Mouse (Mus musculus) liver, embryonic 14.5 days (tissue): ENCODE data around the gene Prr14. TPM values are rescaled to one million over a fixed set of nuclear protein-coding genes. Genes with fewer than 3 reads are reported as not detected.

Source experiments
- ATAC-seq: fragments of 200-750 bp; cut with Nextera tagmentation; 2 replicates; pipeline ENCODE4 v1.8.0; 2017; ENCODE audit warnings: moderate number of reproducible peaks, mild to moderate bottlenecking, moderate library complexity; ENCODE audit not compliant: insufficient read depth
- DNase-seq, 3 experiments: peaks; one replicate each; pipeline ENCODE4 v3.0.0-alpha.2; 2012 to 2013; ENCODE audit warnings: low read depth in 3 of 3, low spot score in 3 of 3
- H3K27ac ChIP-seq: fragments of 300-500 bp; sonication (generic); 2 replicates; pipeline ENCODE4 v1.5.1; 2014; ENCODE audit warnings: moderate library complexity, mild to moderate bottlenecking, control low read depth, inconsistent platforms
- H3K27me3 ChIP-seq: fragments of 300-500 bp; sonication (generic); 2 replicates; pipeline ENCODE4 v1.6.1; 2014; ENCODE audit warnings: mild to moderate bottlenecking, low read length, moderate library complexity; ENCODE audit not compliant: control insufficient read depth, insufficient read depth
- H3K36me3 ChIP-seq: fragments of 300-500 bp; sonication (generic); replicated peaks from 2 replicates; pipeline ENCODE4 v1.6.1; 2014; ENCODE audit warnings: low read depth; ENCODE audit not compliant: control insufficient read depth, insufficient read depth
- H3K4me1 ChIP-seq, 2 experiments: fragments of 200-500 bp in 1 of 2; fragments of 300-500 bp in 1 of 2; sonication (generic) in 1 of 2; replicated peaks; 2 replicates each; pipeline ENCODE4 v1.6.1; 2012 to 2014; ENCODE audit warnings: antibody characterized with exemption in 1 of 2, inconsistent platforms in 1 of 2, low read length in 1 of 2; ENCODE audit not compliant: control insufficient read depth in 2 of 2, insufficient read depth in 2 of 2
- H3K4me2 ChIP-seq: fragments of 300-500 bp; sonication (generic); 2 replicates; pipeline ENCODE4 v1.6.1; 2014; ENCODE audit warnings: low read depth, mild to moderate bottlenecking, control low read depth, moderate library complexity
- H3K4me3 ChIP-seq, 2 experiments: fragments of 200-500 bp in 1 of 2; fragments of 300-500 bp in 1 of 2; sonication (generic) in 1 of 2; 2 replicates each; pipeline ENCODE4 v1.5.1; 2012 to 2014; ENCODE audit warnings: low read depth in 2 of 2, low read length in 2 of 2, mild to moderate bottlenecking in 2 of 2, control low read depth in 1 of 2, inconsistent platforms in 1 of 2, moderate library complexity in 1 of 2; ENCODE audit not compliant: insufficient read depth in 1 of 2
- H3K9ac ChIP-seq: fragments of 300-500 bp; sonication (generic); replicated peaks from 2 replicates; pipeline ENCODE4 v1.6.1; 2014; ENCODE audit warnings: mild to moderate bottlenecking, control low read depth, moderate library complexity
- H3K9me3 ChIP-seq: fragments of 300-500 bp; sonication (generic); 2 replicates; pipeline ENCODE4 v1.6.1; 2016; ENCODE audit warnings: low read length, mixed read lengths; ENCODE audit not compliant: control insufficient read depth
- CTCF ChIP-seq: IDR thresholded peaks from 2 replicates; pipeline ENCODE4 v1.5.1; 2016; ENCODE audit warnings: antibody characterized with exemption, low read depth, control low read depth
- EP300 ChIP-seq: IDR thresholded peaks from 2 replicates; pipeline ENCODE4 v1.6.1; 2016; ENCODE audit warnings: antibody characterized with exemption, low read depth
- WGBS: fragments of 180-500 bp; shearing (Covaris S2); extraction: QIAGEN DNeasy Blood & Tissue Kit; methylation state at CpG from one replicate; pipeline ENCODE4 v1.1.7; 2014; ENCODE audit not compliant: insufficient replicate concordance; 5-methylcytosine and 5-hydroxymethylcytosine counted together
- polyA plus RNA-seq, 2 experiments: library from polyadenylated mRNA; depleted of rRNA in 1 of 2; stranded (reverse) in 1 of 2; unstranded in 1 of 2; fragments of >200 nt; fragmentation: Nextera tagmentation in 1 of 2; extraction: Ambion mirVana in 1 of 2; gene quantifications; 2 replicates each; pipeline versions ENCODE4 v1.2.1 to v1.2.3; 2012 to 2014

The Prr14 gene
- polyA plus RNA-seq, 2 experiments = 20.3 to 21.2 TPM

GRCm38 (mm10) chr7:127489982-127490381, 30.6 kb downstream of the Prr14 start:
- 90% methylated on average over 7 of the region's 7 CpGs for WGBS

GRCm38 (mm10) chr7:127491846-127492245, 32.4 kb downstream of the Prr14 start:
- Histone ChIP-seq H3K9ac (no peak overlapping the region), H3K4me2 (no peak overlapping the region), H3K4me1 (no peaks in the 10 kb centered on the region), H3K4me3 (no peak overlapping the region), H3K27me3 (no peaks in the 10 kb centered on the region), H3K36me3 (peaks cover 28% of the 10 kb centered on the region), H3K27ac (no peak overlapping the region), H3K9me3 (no peaks in the 10 kb centered on the region)
- DNase-seq (no peak), ATAC-seq (no peak)
- TF ChIP-seq CTCF (no peak), EP300 (no peak)
- 84% methylated on average over 3 of the region's 3 CpGs for WGBS

More at GRCm38 (mm10) chr7:127489982-127490381, 30.6 kb downstream of the Prr14 start:
- Histone ChIP-seq H3K27ac (no peak overlapping the region), H3K4me2 (no peak overlapping the region), H3K27me3 (no peaks in the 10 kb centered on the region), H3K36me3 (peaks cover 36% of the 10 kb centered on the region), H3K4me3 (no peak overlapping the region), H3K4me1 (no peaks in the 10 kb centered on the region), H3K9me3 (no peaks in the 10 kb centered on the region), H3K9ac (no peak overlapping the region)
- DNase-seq (no peak), ATAC-seq (no peak)
- TF ChIP-seq EP300 (no peak), CTCF (no peak)

- Histone ChIP-seq H3K4me2 (no peak overlapping the region), H3K27ac (no peak overlapping the region), H3K27me3 (no peaks in the 10 kb centered on the region), H3K9ac (no peak overlapping the region), H3K36me3 (peaks cover 15% of the 10 kb centered on the region), H3K4me1 (no peaks in the 10 kb centered on the region), H3K4me3 (no peak overlapping the region), H3K9me3 (no peaks in the 10 kb centered on the region)
- TF ChIP-seq CTCF (no peak), EP300 (no peak)
- DNase-seq = no peak
- ATAC-seq = no peak
These were observed 35.2 kb downstream of the Prr14 start for GRCm38 (mm10) chr7:127494648-127495047.

GRCm38 (mm10) chr7:127497382-127497781, 38.0 kb downstream of the Prr14 start:
- peak; percentile 35; the same call in 1 of the 2 replicates for ATAC-seq
- Histone ChIP-seq H3K9ac (no peak overlapping the region), H3K4me2 (no peak overlapping the region), H3K4me3 (no peak overlapping the region), H3K27ac (no peak overlapping the region), H3K27me3 (no peaks in the 10 kb centered on the region), H3K9me3 (no peaks in the 10 kb centered on the region), H3K4me1 (no peaks in the 10 kb centered on the region), H3K36me3 (no peaks in the 10 kb centered on the region)
- DNase-seq = no peak
- WGBS = 54% methylated on average over 2 of the region's 2 CpGs
- TF ChIP-seq CTCF = no peak
- no peak for TF ChIP-seq EP300

- no peak for DNase-seq
- Histone ChIP-seq H3K27me3 (no peaks in the 10 kb centered on the region), H3K27ac (no peak overlapping the region), H3K9me3 (no peaks in the 10 kb centered on the region), H3K36me3 (no peaks in the 10 kb centered on the region), H3K9ac (no peak overlapping the region), H3K4me2 (no peak overlapping the region), H3K4me3 (no peak overlapping the region), H3K4me1 (no peaks in the 10 kb centered on the region)
- no peak for TF ChIP-seq EP300
- peak; percentile 68 for TF ChIP-seq CTCF
- peak; percentile 43; the same call in 1 of the 2 replicates for ATAC-seq
- 31% methylated on average over 3 of the region's 3 CpGs for WGBS
These were observed 39.0 kb downstream of the Prr14 start for GRCm38 (mm10) chr7:127498407-127498806.
